In genomic region chr8:12073311-12073999, GRCm38 (mm10) we compare ENCODE assay signal across 9 mouse cellular contexts.
DNase-seq lines count a peak whose midpoint lies in the region; ATAC-seq and TF ChIP-seq lines count a peak whose summit lies in the region.
"Had no signal": no experiment of that assay in that cellular context is flagged by ENCODE, and none has a peak within 500 bp of the region (broad histone marks: within the 10 kb centered on the region; RNA-seq: fewer than 3 reads in every experiment).

No protein-coding gene starts in this region.

- H3K4me2 ChIP-seq in heart, embryonic 15.5 days, result no peak overlapping the region
- no peak overlapping the region for H3K4me2 ChIP-seq in stomach, postnatal 0 days (replicated peaks; ENCODE audit: low read depth)
- H3K4me2 ChIP-seq in midbrain, embryonic 15.5 days, result no peak overlapping the region

- H3K27ac ChIP-seq in heart, embryonic 15.5 days, result peak overlapping the region; percentile 45; the same call in 1 of the 2 replicates
- no peak overlapping the region for H3K27ac ChIP-seq in stomach, postnatal 0 days (replicated peaks)
- H3K27ac ChIP-seq in midbrain, embryonic 15.5 days, result no peak overlapping the region

- intact Hi-C loops in left cerebral cortex, postnatal 25 days (cut with DNase I), result loop anchor here (2.0 kb wide), 1 partner anchor 43 kb away; no protein-coding TSS in a partner anchor

- ATAC-seq in heart, embryonic 15.5 days (replicated peaks; ENCODE audit: insufficient number of reproducible peaks, insufficient read depth, low FRiP score, low read depth), result peak; percentile 74
- 0 out of 2 replicates have a peak, but pooled peaks have one; percentile 24 for ATAC-seq in stomach, postnatal 0 days (ENCODE audit: low FRiP score, low TSS enrichment)
- ATAC-seq in erythroblast, adult 5-6 weeks (replicated peaks; ENCODE audit: low FRiP score, poor library complexity, severe bottlenecking), result no peak
- ATAC-seq in midbrain, embryonic 15.5 days (replicated peaks), result no peak

- no peaks in the 10 kb centered on the region for H3K36me3 ChIP-seq in heart, embryonic 15.5 days
- no peaks in the 10 kb centered on the region for H3K36me3 ChIP-seq in stomach, postnatal 0 days (ENCODE audit: control insufficient read depth, insufficient read depth, low read length)
- no peaks in the 10 kb centered on the region for H3K36me3 ChIP-seq in midbrain, embryonic 15.5 days (replicated peaks)

- no peak overlapping the region for H3K9ac ChIP-seq in heart, embryonic 15.5 days
- no peak overlapping the region for H3K9ac ChIP-seq in stomach, postnatal 0 days (ENCODE audit: low read length)
- no peak overlapping the region for H3K9ac ChIP-seq in midbrain, embryonic 15.5 days

- peaks cover 17% of the 10 kb centered on the region for H3K4me1 ChIP-seq in heart, embryonic 15.5 days (replicated peaks)
- H3K4me1 ChIP-seq in stomach, postnatal 0 days (replicated peaks; ENCODE audit: control insufficient read depth, insufficient read depth), result no peaks in the 10 kb centered on the region
- no peaks in the 10 kb centered on the region for H3K4me1 ChIP-seq in midbrain, embryonic 15.5 days

- TF ChIP-seq CTCF in stomach, postnatal 0 days (IDR thresholded peaks at IDR 0.05; ENCODE audit: low read depth), result no peak

- no peaks in the 10 kb centered on the region for H3K27me3 ChIP-seq in heart, embryonic 15.5 days
- H3K27me3 ChIP-seq in stomach, postnatal 0 days (ENCODE audit: control insufficient read depth, insufficient read depth, low read length), result no peaks in the 10 kb centered on the region
- no peaks in the 10 kb centered on the region for H3K27me3 ChIP-seq in midbrain, embryonic 15.5 days (replicated peaks)

- TF ChIP-seq EP300 in stomach, postnatal 0 days (optimal IDR thresholded peaks at IDR 0.05), result no peak

- WGBS in heart, embryonic 15.5 days, result 29% methylated on average over 6 of the region's 6 CpGs
- WGBS in stomach, postnatal 0 days, result 49% methylated on average over 6 of the region's 6 CpGs
- 72% methylated on average over 6 of the region's 6 CpGs for WGBS in midbrain, embryonic 15.5 days

- H3K4me3 ChIP-seq in heart, embryonic 15.5 days, result no peak overlapping the region
- H3K4me3 ChIP-seq in stomach, postnatal 0 days (ENCODE audit: low read depth, low read length), result no peak overlapping the region
- H3K4me3 ChIP-seq in midbrain, embryonic 15.5 days, result no peak overlapping the region
- H3K4me3 ChIP-seq: myocyte had no signal

- no peaks in the 10 kb centered on the region for H3K9me3 ChIP-seq in heart, embryonic 15.5 days (replicated peaks)
- no peaks in the 10 kb centered on the region for H3K9me3 ChIP-seq in stomach, postnatal 0 days (ENCODE audit: control insufficient read depth, low read length)
- no peaks in the 10 kb centered on the region for H3K9me3 ChIP-seq in midbrain, embryonic 15.5 days

- peak; percentile 65 for DNase-seq in ovary, adult 18-20 months (ENCODE audit: low spot score)
- no peak for DNase-seq in ovary, postnatal 14 days (ENCODE audit: low spot score)
- DNase-seq in left cerebral cortex, postnatal 25 days (ENCODE audit: low spot score in 2 of 2), result peak; percentile 66 to 88
- no peak for DNase-seq in stomach, postnatal 0 days (ENCODE audit: low spot score)
- no peak for DNase-seq in urinary bladder, adult 2 months (ENCODE audit: low spot score)

Comparison
In these comparisons a context has a peak if more than half of its experiments do, and no peak if none do; other contexts are left out.
1. DNase-seq: peak in ovary, adult 18-20 months (single experiment) and left cerebral cortex, postnatal 25 days (2 of 2); none in ovary, postnatal 14 days (single experiment), stomach, postnatal 0 days (single experiment) and urinary bladder, adult 2 months (single experiment).
2. ATAC-seq: peak in heart, embryonic 15.5 days (single experiment) and stomach, postnatal 0 days (single experiment); none in erythroblast, adult 5-6 weeks (single experiment) and midbrain, embryonic 15.5 days (single experiment).